Mouse (Mus musculus): ENCODE results near the gene Ggta1. TPM values are rescaled to one million over a fixed set of nuclear protein-coding genes. Genes with fewer than 3 reads are reported as not detected.
A peak's percentile ranks its signal among the peaks of the same experiment; 100 is the strongest.

Gene Ggta1
- total RNA-seq, 1 experiment from 2014 or later: 72.5 TPM

DNA sequence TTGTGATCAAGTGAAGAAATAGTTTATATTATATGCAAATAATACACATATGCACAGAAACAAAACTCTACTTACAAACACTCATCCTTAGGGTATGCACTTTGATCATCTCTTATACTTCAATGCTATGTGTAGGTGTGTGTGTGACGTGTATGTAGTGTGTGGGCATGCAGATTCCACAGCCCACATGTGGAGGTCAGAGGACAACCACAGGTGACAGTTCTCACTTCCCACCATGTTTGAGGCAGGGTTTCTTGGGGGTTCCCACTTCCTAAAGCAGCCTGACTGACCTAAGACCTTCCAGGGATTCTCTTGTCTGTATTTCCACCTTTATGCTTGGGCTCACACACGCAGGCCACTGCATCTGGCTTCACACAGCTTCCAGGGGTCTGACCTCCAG is 50.8 kb downstream of the Ggta1 start:
- no peak for ATAC-seq (replicated peaks; ENCODE audit: low read depth, poor library complexity, severe bottlenecking)

DNA sequence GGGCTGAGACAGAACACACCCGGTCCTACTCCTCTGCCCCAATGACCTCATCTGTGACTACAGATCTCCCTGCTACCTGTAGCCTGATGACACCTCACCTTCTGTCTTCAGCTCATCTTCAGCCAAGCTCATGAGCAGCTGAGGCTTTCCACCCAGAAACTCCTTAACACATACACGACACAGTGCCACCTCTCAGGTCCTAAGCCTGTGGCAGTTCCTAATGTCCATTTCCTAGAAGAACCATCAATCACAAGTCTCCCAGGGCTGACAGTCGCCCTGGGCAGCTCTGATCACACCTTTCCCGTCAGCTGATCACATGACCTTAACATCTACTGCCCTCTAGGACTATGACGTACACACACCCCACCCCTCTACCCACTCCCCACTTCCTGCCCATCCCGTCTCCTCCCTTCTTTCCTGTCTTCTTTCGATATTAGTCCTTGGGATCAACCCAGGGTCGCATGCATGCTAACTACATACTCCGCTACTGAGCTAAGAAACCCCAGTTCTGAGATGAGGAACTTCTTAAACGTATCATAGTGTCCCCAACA is 51.3 kb downstream of the Ggta1 start:
- no peak for ATAC-seq (replicated peaks; ENCODE audit: low read depth, poor library complexity, severe bottlenecking)

DNA sequence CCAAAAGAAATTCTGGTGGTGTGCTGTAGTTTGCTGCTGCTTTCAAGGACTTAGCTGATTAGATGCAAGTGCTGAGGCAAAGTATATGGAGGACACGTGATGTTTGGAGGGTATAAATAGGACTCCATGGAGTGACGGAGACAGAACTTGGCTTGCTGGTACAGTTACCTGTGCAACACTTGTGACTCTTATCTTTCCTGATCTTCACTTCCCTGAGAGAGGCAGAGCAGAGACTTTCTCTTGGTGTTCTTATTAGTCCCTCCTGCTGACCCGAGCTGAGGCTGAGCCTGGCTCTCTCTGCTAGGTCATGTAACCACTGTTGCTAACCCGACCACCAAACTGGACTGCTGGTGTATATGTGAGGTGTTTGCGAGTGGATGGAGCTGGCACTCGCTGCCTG is 53.6 kb downstream of the Ggta1 start:
- no peak for ATAC-seq (replicated peaks; ENCODE audit: low read depth, poor library complexity, severe bottlenecking)

DNA sequence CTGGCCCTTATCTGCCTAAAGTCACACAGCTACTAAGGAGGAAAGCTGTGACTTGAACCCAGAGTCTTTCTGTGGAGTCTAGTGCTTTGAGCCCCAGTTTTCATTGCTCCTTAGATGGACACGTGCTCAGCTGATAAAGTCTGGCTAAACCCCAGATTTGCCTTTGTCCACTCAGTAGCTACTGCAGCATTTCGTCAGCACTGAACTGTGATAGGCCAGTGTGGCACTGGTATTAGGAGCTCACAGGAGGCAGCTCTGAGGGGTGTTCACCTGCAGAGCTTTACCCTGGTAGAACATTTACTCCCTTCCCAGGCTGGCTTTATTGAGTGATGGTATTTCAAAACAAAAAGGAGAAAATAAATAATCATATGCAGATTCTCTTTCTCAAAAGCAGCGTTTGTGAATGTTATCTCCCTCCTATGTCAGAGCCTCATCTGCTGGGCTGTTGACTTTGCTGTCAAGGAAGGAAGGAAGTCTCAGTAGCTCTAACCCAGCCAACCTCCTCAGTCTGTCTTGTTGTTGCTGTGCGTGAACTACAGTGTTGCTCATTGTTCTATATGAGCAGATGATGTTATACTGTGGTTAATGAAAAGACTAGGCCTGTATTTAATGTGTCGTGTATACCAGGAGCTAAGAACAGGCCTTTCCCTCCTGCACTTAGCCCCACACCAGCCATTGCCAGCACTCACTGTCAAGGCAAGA is 54.5 kb downstream of the Ggta1 start:
- no peak for ATAC-seq (replicated peaks; ENCODE audit: low read depth, poor library complexity, severe bottlenecking)

DNA sequence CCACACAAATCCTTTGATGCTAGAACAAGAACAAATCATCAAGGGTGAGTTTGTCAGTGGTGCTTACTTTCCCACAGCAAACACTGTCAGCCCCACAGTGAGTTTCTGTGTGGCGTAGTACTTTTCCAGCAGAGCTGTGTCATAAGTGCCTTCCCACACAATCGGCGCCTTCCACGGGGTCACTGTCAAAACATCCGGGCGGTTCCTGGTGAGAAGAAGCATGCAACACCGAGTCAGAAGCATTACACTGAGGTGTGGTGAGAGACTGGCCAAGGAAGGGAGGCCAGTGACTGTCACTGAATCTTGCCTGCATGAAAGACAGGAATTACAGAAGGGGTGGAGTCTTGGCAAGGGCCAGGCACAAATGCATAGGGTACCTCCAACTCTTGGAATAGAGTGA is 55.2 kb downstream of the Ggta1 start:
- no peak for ATAC-seq (replicated peaks; ENCODE audit: low read depth, poor library complexity, severe bottlenecking)

DNA sequence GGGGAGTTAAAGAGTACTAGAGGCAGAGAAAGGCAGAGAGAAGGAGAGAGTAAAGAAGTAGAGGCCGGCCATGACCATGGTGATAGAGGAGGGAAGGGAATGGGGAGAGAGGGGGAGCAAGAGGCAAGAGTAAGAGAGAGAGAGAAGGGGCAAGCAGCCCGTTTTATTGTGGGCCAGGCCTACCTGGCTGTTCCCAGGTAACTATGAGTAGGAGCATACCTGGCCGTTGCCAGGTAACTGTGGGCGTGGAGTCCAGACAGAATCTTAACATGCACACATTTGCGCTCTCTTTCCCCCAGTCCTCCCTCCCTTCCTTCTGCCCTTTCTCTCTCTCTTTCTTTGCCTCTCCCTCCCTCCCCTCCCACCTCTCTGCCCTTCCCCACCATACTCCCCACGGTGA is 55.8 kb downstream of the Ggta1 start:
- ATAC-seq (replicated peaks; ENCODE audit: low read depth, poor library complexity, severe bottlenecking): no peak

DNA sequence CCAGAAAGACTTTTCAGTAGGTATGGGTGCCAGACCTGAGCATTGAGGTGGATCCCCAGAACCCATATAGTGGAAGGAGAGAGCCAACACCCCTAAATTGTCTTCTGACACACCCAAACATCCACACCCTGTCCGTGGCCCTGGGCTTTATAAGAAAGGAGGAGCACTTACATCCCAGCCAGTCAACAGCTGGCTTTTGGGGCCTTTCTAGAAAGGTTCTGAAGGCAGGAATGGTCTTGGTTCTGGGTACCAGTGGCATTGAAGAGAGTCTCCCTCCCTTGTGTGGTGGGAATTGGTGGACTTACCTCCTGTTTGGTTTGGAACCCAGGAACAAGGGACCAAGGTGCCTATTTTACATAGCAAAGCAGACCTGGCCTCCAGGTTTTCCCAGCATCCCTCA is 56.4 kb downstream of the Ggta1 start:
- ATAC-seq (replicated peaks; ENCODE audit: low read depth, poor library complexity, severe bottlenecking): no peak

DNA sequence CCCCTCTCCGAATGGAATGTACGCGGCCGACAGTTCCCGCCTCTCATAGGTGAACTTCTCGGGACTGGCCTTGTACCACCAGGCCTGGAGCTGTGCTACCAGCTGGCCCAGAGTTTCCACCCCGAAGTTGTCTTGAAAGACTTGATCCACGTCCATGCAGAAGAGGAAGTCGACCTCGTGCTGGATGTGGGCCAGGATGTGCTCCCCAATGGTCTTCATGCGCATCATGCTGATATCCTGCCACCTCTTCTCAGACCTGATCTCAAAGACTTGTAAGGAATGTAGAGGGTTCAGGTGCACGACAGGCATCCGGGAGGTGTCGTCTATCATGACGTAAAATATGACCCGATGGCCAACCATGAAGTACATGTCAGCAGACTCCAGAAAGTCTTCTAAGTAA is 60.6 kb downstream of the Ggta1 start:
- no peak for ATAC-seq (replicated peaks; ENCODE audit: low read depth, poor library complexity, severe bottlenecking)

DNA sequence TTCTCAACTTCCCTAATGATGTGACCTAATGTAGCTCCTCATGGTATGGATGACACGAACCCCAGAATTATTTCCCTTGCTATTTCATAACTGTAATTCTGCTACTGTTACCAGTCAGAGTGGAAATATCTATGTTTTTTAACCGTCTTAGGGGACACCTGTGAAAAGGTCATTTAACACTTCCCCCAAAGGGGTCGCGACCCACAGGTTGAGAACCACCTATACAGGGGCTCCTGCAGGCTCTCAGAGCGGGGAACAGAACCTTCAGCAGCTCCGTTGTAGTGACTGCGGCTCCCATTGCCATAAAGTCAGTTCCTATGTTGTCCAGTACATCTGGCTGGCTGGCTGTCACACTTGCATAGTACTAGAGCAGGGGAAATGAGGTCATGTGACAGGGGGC is 62.3 kb downstream of the Ggta1 start:
- no peak for ATAC-seq (replicated peaks; ENCODE audit: low read depth, poor library complexity, severe bottlenecking)

DNA sequence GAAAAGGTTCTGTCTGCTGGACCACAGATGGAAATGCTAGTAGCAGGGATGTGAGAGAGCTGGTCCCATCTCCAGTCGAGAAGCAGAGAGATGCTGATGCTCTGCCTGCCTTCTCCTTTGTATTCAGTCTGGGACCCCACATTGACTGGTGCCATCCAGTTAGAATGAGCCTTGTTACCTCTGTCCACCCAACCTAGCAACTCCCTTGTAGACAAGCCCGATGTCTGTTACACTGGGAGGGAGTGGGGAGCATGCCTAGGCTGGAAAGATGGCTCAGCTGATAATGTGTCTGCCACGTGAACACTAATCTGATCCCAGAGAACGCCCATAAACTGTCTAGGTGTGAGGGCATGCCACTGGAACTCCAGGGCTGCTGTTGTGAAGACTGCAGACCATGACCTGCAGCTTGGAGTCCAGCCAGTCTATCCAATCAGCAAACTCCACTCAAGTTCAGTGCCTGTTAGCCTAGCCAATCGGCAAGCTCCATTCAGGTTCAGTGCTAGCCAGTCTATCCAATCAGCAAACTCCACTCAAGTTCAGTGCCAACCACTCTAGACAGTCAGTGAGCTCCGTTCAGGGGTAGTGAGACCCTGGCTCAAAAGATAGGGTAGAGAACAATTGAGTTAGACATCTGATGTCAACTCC is 64.7 kb downstream of the Ggta1 start:
- ATAC-seq (replicated peaks; ENCODE audit: low read depth, poor library complexity, severe bottlenecking): peak; percentile 4

DNA sequence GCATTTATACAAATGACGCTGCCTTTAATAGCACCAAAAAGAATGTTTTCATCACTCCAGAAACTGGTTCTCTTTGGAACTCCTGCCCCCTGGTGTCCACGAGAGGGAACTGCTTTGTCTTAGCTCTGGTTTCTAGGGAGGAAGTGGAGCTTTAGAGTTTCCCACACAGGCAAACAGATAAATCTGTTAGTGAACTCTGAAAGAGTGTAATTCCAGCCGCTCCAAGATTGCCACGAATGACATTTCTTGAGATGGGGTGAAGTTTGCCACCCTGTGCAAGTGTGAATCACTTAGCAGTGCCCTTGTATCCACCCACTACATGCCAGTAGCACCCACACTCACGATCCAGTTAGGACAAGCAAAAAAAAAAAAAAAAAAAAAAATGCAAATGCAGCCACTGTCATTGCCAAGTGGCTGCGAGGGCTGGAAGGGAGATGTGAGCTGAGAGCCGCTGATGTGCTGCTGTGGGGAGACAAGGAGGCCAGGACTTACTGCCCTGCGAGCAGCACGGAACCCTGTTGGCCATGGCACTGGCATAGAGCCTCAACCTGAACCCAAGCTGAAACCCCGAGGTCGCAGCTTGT is 65.3 kb downstream of the Ggta1 start:
- ATAC-seq (replicated peaks; ENCODE audit: low read depth, poor library complexity, severe bottlenecking): peak; percentile 85

DNA sequence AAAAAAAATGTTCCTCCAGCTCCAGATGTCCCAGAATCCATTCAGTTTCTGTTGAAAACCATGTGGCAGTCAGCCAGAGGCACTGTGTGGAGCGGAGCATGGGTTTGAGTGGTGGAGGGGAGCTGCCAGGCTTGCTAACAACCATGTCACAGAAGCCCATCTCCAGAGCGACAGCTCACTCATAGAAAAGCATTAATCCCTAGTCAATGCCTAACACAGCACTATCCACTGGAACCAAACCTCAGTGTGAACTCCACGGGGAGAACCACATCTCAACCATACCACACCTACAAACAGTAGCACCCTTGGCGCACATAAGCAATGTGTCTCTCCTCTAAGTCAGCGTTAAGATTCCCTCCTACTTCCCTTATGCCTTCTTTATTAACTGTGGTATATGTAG is 65.9 kb downstream of the Ggta1 start, which contains the start of gene 4930402F06Rik:
Gene 4930402F06Rik, minus strand, starts transcription at position 80 of the 400 bp plus-strand sequence.
- ATAC-seq (replicated peaks; ENCODE audit: low read depth, poor library complexity, severe bottlenecking): peak; percentile 43; the same call in 1 of the 2 replicates

DNA sequence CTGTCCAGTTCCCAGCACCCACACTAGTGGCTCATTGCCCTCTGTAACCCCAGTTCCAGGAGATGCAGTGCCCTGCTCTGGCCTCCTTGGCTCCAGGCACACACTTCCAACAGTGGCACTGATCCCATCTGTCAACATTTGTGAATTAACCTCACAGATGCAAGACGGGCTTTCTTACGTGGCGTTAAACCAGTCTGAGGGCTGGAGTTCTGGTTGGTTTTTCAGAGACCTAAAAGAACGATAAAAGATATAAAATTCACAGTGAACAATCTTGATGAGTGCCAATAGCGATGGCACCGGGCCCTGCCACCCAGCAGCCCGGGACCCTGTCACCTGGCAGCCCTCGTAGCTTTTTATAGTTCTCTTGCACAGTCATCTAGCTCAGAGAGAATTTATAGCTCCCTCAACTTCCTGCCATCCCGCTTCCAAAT is 77.6 kb downstream of the Ggta1 start:
- no peak for ATAC-seq (replicated peaks; ENCODE audit: low read depth, poor library complexity, severe bottlenecking)

DNA sequence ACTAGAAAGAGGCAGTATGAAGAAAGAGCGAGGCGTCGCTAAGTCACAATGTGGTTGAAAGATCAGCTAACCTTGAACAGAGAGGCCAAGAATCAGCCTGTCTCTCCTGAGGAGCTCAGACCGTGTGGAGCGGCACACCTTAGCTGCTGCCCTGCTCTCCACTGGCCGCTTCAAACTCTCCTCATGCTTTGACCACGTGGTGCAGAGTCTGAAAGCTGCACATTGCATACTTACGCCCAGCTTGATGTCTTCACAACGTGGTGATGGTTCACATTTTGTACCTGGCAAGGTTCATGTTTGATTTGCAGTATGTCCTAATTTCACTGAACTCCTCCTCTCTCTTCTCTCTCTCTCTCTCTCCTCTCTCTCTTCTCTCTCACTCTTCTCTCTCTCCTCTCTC is 83.7 kb downstream of the Ggta1 start:
- ATAC-seq (replicated peaks; ENCODE audit: low read depth, poor library complexity, severe bottlenecking): no peak

DNA sequence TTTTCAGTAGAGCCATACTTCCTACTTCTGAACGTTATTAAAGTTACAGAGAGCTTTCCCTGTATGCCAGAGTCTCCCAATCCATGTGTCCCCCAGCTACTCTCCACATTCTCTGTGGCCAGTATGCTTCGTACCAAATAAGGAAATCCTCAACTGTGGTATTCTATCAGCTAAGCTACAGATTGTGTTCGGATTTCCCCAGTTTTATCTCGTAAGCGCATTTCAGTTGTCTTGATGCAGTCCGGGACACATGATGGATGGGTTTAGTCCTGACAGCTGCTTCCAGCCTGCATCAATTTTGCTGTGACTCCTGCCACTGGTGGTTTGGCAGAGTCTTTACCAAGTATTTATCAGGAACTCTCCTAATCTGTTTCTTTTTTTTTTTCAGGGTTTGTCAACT is 85.4 kb downstream of the Ggta1 start:
- ATAC-seq (replicated peaks; ENCODE audit: low read depth, poor library complexity, severe bottlenecking): peak; percentile 66

DNA sequence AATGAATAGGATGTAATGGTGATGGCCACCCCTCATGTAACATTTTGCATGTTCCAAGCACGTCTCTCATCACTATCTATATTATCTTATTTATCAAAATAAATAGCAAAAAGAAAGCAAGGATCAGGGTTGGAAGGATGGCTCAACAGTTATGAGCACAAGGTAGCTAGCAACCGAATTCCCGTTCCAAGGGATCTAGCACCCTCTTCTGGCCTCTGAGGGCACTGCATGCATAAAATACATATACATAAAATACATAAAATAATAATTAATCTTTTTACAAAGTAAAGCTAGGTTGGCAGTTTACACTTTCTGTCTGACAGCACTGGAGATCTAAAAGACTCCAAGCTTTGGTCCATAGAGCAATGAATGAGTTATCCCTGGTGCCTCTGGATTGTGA is 90.0 kb downstream of the Ggta1 start:
- no peak for ATAC-seq (replicated peaks; ENCODE audit: low read depth, poor library complexity, severe bottlenecking)

DNA sequence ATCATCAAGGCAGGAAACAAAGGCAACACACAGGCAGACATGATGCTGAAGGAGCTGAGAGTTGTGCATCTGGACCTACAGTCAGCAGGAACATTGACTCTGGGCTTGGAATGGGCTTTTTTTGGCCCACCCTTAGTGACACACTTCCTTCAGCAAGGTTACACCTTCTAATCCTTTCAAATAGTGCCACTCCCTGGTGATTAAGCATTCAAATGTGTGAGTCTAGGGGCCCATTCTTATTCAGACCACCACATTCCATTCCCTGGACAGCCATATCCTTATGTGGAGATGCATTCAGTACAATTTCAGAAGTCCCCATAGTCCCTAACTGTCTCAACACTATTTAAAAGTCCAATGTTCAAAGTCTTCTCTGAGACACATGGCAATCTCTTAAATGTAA is 92.3 kb downstream of the Ggta1 start:
- no peak for ATAC-seq (replicated peaks; ENCODE audit: low read depth, poor library complexity, severe bottlenecking)

DNA sequence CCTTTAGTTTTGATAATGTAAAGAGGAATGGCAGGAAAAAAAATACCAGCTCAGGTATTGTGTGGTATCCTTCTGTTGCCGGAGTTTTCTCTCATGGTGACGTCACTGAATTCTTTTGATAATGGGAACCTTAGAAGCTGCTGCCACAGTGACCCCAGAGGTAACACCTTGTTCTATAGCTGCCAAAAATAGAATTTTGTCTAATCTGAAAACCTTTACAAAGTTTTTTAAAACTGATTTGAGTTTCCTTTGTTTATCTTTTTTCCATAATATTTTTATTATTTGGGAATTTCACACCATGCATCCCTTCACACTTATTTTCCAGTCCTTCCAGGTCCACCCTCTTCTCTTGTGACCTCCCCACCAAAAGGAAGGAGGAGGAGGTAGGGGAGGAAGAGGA is 95.4 kb downstream of the Ggta1 start, which contains the start of gene 4930568D16Rik:
Gene 4930568D16Rik, minus strand, starts transcription at position 101 of the 400 bp plus-strand sequence.
- ATAC-seq (replicated peaks; ENCODE audit: low read depth, poor library complexity, severe bottlenecking): no peak

Data from common myeloid progenitor, adult 5-6 weeks (primary cell).